Mouse (Mus musculus): ENCODE data around the gene Fbxw16.
"Not testable (repeated sequence)": the region's sequence is repeated elsewhere in the genome, so short reads cannot be mapped to it uniquely, and the experiment has no call there.

Gene Fbxw16

DNA sequence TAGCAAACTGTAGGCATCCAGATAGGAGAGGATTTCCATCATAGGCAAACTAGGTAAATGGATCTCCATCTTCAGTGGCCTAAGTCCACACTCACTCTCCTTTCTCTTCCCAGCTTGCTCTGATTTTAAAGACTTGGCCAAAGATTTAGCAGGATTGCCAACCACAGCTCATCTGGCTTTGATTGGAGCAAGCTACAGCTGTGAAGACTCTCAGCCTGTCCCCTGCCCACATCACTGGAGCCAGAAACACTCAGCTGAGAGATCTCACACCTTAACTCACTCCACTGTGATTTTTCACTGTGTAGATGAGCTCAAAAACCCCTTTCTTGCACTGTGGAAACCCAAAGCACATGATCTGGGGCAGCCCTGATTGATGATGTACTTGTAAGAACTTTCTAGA is at the start of gene Fbxw16:
TSS of gene Fbxw16 (minus strand) at position 101 of the 400 bp plus-strand sequence.
- DNase-seq (ENCODE audit: low read depth, low spot score): no peak

DNA sequence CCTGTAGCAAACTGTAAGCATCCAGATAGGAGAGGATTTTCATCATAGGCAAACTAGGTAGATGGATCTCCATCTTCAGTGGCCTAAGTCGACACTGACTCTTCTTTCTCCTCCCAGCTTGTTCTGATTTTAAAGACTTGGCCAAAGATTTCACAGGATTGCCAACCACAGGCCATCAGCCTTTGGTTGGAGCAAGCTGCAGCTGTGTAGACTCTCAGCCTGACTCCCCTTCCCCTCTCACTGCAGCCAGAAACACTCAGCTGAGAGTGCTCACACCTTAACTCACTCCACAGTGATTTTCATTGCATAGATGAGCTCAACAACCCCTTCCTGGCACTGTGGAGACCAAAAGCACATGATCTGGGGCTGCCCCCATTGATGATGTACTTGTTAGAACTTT is 46.8 kb upstream of the Fbxw16 start, which contains the start of gene Fbxw19:
TSS of gene Fbxw19 (minus strand) at position 101 of the 400 bp plus-strand sequence.
- DNase-seq (ENCODE audit: low read depth, low spot score): not testable (repeated sequence)

DNA sequence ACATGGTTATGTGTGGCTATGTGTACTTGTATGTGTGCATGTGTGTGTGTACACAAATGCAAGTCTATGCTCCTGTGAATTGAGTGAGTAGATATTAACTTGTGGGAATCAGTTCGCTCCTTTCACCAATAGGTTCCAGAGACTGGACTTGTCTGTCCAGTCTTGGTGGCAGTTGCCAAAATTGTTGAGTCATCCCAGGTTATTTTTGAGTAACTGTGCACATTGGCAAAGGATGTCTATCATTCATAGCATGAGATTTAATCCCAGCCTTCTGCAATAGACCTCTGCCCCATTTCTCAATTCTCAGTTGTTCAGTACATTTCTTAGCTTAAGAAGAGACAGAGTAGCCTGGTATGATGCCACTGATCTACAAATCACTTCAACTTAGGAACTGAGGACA is 16.0 kb downstream of the Fbxw16 start:
- DNase-seq (ENCODE audit: low read depth, low spot score): no peak

DNA sequence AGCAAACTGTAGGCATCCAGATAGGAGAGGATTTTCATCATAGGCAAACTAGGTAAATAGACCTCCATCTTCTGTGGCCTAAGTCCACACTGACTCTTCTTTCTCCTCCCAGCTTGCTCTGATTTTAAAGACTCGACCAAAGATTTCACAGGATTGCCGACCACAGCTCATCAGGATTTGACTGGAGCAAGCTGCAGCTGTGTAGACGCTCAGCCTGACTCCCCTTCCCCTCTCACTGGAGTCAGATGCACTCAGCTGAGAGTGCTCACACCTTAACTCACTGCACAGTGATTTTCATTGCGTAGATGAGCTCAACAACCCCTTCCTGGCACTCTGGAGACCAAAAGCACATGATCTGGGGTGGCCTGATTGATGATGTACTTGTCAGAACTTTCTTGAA is 44.7 kb downstream of the Fbxw16 start, which contains the start of gene Fbxw22:
TSS of gene Fbxw22 (minus strand) at position 101 of the 400 bp plus-strand sequence.
- not testable (repeated sequence) for DNase-seq (ENCODE audit: low read depth, low spot score)

Measured in ZHBTc4 (cell line).